Mouse (Mus musculus): ENCODE measurements around the gene Klhl2. TPM values are rescaled to one million over a fixed set of nuclear protein-coding genes. Genes with fewer than 3 reads are reported as not detected.
A peak's percentile ranks its signal among the peaks of the same experiment; 100 is the strongest.

Klhl2 gene
- total RNA-seq, 2 experiments from 2014 or later = 7.9 to 10.0 TPM

DNA sequence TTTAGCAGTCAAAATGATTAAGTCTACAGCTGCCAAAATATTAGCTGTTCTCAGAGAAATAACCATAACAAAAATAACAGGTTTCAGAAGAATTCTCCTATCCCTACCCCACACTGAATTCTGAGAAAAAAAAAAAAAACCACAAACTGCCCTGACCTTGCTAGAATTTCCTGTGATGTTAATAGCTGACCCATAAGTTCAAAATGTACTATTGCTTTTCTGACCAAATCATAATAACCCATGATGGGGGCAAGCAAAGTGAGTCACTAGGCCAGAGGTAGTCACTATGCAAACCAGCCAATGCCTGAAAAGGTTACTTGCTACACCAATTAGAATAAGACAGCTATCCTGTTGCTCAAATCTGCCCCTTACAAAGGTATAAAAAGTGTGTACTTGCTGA lies 142.3 kb downstream of the Klhl2 start:
- DNase-seq (ENCODE audit: low spot score in 2 of 2) = no peak

DNA sequence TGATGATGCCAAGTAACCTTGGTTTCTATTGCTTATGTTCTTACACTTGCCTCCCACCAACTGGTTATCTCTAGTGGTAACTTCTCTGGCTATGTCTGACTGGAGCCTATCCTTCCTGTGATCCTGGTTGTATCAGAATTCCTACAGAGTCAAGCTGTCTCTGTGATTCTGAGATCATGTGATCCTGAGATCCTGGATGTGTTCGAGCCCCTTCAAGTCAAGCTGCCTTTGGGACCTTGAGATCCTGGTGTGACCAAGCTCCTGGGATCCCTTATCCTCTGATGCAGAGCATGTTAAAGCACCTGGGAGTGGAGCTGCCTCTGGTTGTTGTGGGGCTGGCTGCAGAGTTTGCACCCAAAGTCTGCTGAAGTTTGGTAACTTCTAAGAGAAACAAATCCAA lies 146.6 kb downstream of the Klhl2 start:
- no peak for DNase-seq (ENCODE audit: low spot score in 2 of 2)

DNA sequence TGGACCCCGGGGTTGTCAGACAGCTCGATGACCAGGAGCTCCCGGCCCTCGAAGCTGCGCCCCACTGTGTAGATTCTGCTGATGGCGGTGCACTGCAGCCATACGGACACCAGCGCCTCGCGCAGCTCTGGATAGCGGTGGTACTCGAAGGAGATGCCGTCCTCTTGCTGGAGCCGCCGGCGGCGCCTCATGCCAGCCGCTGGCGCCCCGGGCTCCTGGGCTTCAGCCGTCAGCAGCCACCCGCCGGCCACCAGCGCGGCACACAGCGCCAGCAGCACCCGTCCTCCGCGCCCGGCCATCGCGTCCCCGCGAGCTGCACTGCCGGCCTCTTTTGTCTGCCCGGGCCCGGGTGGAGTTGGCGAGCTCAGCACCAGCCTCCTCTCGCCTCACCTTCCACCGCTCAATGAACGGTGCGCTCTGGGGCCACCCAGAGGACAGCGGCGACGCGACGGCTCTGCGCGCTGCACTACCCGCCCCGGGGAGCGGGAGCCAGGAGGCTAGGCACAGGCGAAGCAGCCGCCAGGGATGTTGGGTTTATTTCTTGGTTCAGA lies 157.1 kb downstream of the Klhl2 start, which contains the start of gene Cpe:
TSS of gene Cpe (minus strand) at position 404 of the 551 bp plus-strand sequence.
- DNase-seq (ENCODE audit: low spot score in 2 of 2) = peak; percentile 49 to 78

DNA sequence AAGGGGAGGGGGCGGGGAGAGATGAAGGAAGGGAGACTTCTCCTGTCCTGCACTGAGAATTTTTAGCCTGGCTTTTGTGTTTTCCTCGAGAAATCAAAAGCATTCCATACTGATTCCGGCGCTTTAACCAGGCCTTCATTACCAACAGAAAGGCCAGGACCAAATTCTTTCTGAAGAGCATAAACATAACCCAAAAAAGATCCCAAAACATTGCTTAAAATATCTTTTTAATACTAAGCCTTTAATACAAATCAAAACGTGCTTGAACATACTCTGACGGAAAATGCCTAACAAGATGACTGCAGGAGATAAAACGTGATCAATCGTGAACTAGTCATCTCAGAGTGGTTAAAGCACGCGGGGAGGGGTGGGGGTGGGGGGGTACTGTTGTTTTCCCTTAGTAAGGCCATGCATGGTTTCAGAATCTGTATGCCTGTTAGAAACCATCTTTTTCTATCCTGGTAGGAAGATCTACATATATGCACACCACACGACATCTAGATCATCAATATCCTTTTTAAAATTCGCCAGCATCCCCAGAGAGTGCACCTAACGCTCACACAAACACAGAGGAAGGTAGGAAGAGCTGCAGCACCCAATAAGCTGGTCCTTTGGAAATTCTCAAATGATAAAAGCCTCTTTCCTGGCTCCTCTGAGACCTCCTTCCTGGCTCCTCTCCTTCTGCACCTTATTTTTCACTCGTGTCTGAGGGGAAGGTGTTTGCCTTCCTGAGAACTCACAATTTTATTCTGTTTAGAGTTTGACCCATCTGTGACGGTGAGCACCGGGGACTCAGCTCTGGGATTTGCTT lies 158.0 kb downstream of the Klhl2 start:
- DNase-seq (ENCODE audit: low spot score in 2 of 2) = no peak

DNA sequence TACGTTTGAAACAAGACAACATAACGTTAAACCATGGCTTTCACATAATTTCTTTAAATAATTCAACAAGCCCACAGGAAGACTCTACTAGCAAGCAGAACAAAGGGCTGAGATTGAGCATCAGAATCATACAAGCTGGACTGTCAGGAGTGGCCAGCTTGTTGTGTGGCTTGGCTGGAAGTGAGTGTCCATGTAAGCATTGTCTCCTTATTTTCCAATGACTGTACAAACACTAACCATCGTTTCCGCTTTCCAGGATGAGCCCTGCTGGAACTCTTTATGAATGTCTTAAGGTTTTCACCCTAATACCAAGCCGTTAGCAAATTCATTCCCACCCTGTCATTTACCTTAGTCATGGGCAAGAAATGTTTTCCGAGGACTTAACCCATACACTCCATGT lies 159.0 kb downstream of the Klhl2 start:
- no peak for DNase-seq (ENCODE audit: low spot score in 2 of 2)

DNA sequence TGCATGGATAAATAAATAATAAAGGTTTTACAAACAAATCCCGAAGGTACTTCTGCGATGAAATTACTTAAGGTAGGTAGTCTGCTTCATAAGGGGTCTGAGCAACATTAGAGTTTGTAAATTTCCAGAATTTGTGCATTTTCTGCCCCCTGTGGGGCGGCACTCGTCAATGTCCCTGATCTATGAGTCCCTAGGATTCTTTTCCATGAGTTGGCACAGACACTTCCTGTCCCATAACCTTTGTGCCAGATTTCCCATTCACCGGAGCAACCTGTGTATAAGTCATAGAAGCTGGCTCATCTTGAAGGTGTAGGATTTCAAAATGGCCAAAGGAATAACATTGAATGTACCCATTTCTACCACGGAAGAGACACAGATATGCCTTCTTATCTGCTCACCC lies 159.5 kb downstream of the Klhl2 start:
- no peak for DNase-seq (ENCODE audit: low spot score in 2 of 2)

Other genes starting within 250 kb of the Klhl2 start
- 100 to 1,000 TPM in 1 of 2 experiments, 10 to 100 TPM in 1; 96.8 to 101 TPM for gene Cpe, start 157.0 kb downstream of the Klhl2 start, total RNA-seq (2021)
- gene Msmo1, start 116.2 kb downstream of the Klhl2 start, total RNA-seq (2021) = 10 to 100 TPM; 21.2 to 27.4 TPM
- 10 to 100 TPM; 11.5 to 13.0 TPM for gene Tmem192, start 97.2 kb upstream of the Klhl2 start, total RNA-seq (2021)
- not detected for gene Trim75, start 137.8 kb upstream of the Klhl2 start, total RNA-seq (2021)
- not detected for gene Trim61, start 168.5 kb upstream of the Klhl2 start, total RNA-seq (2021)
- not detected for gene Trim60, start 168.6 kb upstream of the Klhl2 start, total RNA-seq (2021)
- not detected for gene Apela, start 187.3 kb upstream of the Klhl2 start, total RNA-seq (2021)
- gene Gm10663, start 225.0 kb upstream of the Klhl2 start, total RNA-seq (2021) = not detected